Mouse (Mus musculus): ENCODE measurements at regions not wholly inside any gene's neighbourhood (a gene's known extent, or its start where the extent isn't known, plus 50 kb on each side); places are given as distances from the start of the nearest gene placed in this dataset.
A peak's percentile ranks its signal among the peaks of the same experiment; 100 is the strongest.

DNA sequence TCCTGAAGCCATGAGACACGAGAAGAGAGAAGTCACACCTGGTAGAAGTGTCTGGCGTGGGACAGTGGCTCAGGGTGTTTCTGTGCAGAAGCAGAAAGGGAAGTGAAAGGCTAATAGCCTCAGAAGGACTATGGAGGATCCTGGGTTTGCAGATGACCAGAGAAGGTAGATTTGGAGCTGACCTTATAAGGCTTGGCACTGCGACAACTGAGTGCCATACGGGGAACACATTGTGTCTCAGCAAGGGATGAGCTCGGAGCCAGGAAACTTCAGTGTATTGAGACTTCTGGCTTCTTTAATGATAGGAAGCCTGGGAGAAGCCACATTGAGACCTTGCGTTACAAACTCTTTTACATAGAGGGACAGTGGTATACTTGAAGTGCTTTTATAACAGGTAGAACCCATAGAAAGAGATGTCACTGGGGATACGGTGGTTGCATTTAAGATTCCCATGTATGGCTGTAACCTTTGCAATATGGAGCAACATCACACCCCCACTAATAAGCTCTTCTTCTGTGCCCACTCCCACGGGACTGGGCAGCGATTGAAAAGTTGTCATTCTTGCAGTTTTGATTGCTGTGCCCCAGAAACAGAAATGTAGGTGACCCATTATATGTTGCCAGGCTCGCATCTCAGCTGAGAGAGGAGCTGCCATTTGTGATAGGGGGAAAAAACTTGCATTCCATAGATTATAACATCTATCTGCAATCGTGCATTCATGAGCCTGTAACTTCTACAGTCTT, 61.8 kb upstream of the Dync1i1 start:
- no peaks in the 10 kb centered on the region for H3K27me3 ChIP-seq (ENCODE audit: control insufficient read depth, insufficient read depth, low read length, poor library complexity, severe bottlenecking)
- H3K27ac ChIP-seq (ENCODE audit: insufficient read depth, low read length), result no peak overlapping the region
- TF ChIP-seq EP300 (IDR thresholded peaks at IDR 0.05; ENCODE audit: insufficient read depth, low read depth, low read length) (no peak), POLR2A (IDR thresholded peaks at IDR 0.05; ENCODE audit: insufficient read depth, low read length) (no peak), CTCF (IDR thresholded peaks at IDR 0.05; ENCODE audit: low read depth, low read length) (no peak)

DNA sequence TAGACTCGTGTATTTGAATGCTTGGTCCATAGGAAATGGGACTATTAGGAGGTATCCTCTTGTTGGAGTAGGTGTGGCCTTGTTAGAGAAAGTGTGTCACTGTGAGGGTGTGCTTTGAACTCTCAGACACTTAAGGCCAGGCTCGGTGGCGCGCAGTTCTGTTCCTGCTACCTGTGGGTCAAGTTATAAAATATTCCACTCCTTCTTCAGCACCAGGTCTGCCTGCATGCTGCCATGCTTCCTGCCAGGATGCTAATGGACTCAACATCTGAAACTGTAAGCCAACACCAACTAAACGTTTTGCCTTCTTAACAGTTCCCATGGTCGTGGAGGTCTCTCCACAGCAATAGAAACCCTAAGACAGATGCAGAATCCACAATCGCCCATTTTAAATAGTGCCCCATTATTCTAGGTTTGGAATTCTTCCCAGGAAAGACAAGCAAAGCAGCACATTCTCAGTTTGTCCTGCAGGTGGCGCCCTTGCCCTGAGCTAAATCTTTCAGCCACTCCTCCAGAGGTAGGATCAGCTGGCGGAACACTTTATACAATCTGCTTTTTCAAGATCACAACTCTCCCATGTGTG, 80.2 kb upstream of the Dync1i1 start:
- H3K27ac ChIP-seq (ENCODE audit: insufficient read depth, low read length), result no peak overlapping the region
- no peaks in the 10 kb centered on the region for H3K4me1 ChIP-seq (ENCODE audit: control insufficient read depth, insufficient read depth, low read length)
- no peaks in the 10 kb centered on the region for H3K36me3 ChIP-seq (ENCODE audit: control insufficient read depth, insufficient read depth, low read length, poor library complexity, severe bottlenecking)
- H3K9ac ChIP-seq (ENCODE audit: low read depth, poor library complexity, severe bottlenecking), result no peak overlapping the region
- no peaks in the 10 kb centered on the region for H3K9me3 ChIP-seq (replicated peaks; ENCODE audit: control insufficient read depth, insufficient read depth, low read length, poor library complexity, severe bottlenecking)
- H3K27me3 ChIP-seq (ENCODE audit: control insufficient read depth, insufficient read depth, low read length, poor library complexity, severe bottlenecking), result no peaks in the 10 kb centered on the region
- H3K4me3 ChIP-seq (ENCODE audit: low read depth, low read length), result no peak overlapping the region
- TF ChIP-seq CTCF (IDR thresholded peaks at IDR 0.05; ENCODE audit: low read depth, low read length), result peak; percentile 83
- TF ChIP-seq EP300 (IDR thresholded peaks at IDR 0.05; ENCODE audit: insufficient read depth, low read depth, low read length), result no peak
- no peak for TF ChIP-seq POLR2A (IDR thresholded peaks at IDR 0.05; ENCODE audit: insufficient read depth, low read length)

More for the DNA sequence above, 61.8 kb upstream of the Dync1i1 start:
- H3K4me3 ChIP-seq (ENCODE audit: low read depth, low read length), result no peak overlapping the region
- H3K9me3 ChIP-seq (replicated peaks; ENCODE audit: control insufficient read depth, insufficient read depth, low read length, poor library complexity, severe bottlenecking), result no peaks in the 10 kb centered on the region
- H3K4me1 ChIP-seq (ENCODE audit: control insufficient read depth, insufficient read depth, low read length), result no peaks in the 10 kb centered on the region
- no peak overlapping the region for H3K9ac ChIP-seq (ENCODE audit: low read depth, poor library complexity, severe bottlenecking)
- no peaks in the 10 kb centered on the region for H3K36me3 ChIP-seq (ENCODE audit: control insufficient read depth, insufficient read depth, low read length, poor library complexity, severe bottlenecking)

DNA sequence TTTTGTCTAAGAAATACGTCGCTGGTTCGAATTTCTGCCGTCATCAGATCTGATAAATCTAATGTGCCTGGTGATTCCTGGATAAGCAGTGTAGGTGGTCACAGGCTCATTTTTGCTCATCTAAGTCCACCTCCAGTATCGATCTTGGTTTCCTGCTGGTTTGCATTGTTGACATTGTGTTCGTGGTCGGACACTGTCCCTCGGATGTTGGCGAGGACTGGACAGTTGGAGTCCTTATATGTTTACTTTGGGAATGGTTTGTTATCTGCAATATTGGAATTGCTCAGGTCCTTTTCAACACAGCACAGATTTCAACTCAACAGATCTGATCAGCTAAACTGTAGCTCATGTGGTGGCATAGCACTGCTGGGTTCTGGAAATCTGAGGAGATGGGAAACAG, 91.2 kb upstream of the Dync1i1 start:
- Histone ChIP-seq H3K9ac (ENCODE audit: low read depth, poor library complexity, severe bottlenecking) (no peak overlapping the region), H3K27ac (ENCODE audit: insufficient read depth, low read length) (no peak overlapping the region), H3K4me1 (ENCODE audit: control insufficient read depth, insufficient read depth, low read length) (no peaks in the 10 kb centered on the region), H3K9me3 (replicated peaks; ENCODE audit: control insufficient read depth, insufficient read depth, low read length, poor library complexity, severe bottlenecking) (no peaks in the 10 kb centered on the region), H3K4me3 (ENCODE audit: low read depth, low read length) (no peak overlapping the region), H3K27me3 (ENCODE audit: control insufficient read depth, insufficient read depth, low read length, poor library complexity, severe bottlenecking) (no peaks in the 10 kb centered on the region), H3K36me3 (ENCODE audit: control insufficient read depth, insufficient read depth, low read length, poor library complexity, severe bottlenecking) (no peaks in the 10 kb centered on the region)
- TF ChIP-seq EP300 (IDR thresholded peaks at IDR 0.05; ENCODE audit: insufficient read depth, low read depth, low read length) (no peak), POLR2A (IDR thresholded peaks at IDR 0.05; ENCODE audit: insufficient read depth, low read length) (no peak), CTCF (IDR thresholded peaks at IDR 0.05; ENCODE audit: low read depth, low read length) (no peak)

- H3K27ac ChIP-seq (ENCODE audit: insufficient read depth, low read length), result no peak overlapping the region
- H3K4me3 ChIP-seq (ENCODE audit: low read depth, low read length), result no peak overlapping the region
- H3K9ac ChIP-seq (ENCODE audit: low read depth, poor library complexity, severe bottlenecking), result no peak overlapping the region
- H3K27me3 ChIP-seq (ENCODE audit: control insufficient read depth, insufficient read depth, low read length, poor library complexity, severe bottlenecking), result no peaks in the 10 kb centered on the region
- TF ChIP-seq POLR2A (IDR thresholded peaks at IDR 0.05; ENCODE audit: insufficient read depth, low read length) (no peak), CTCF (IDR thresholded peaks at IDR 0.05; ENCODE audit: low read depth, low read length) (peak; percentile 59), EP300 (IDR thresholded peaks at IDR 0.05; ENCODE audit: insufficient read depth, low read depth, low read length) (no peak)
- no peaks in the 10 kb centered on the region for H3K9me3 ChIP-seq (replicated peaks; ENCODE audit: control insufficient read depth, insufficient read depth, low read length, poor library complexity, severe bottlenecking)
- H3K4me1 ChIP-seq (ENCODE audit: control insufficient read depth, insufficient read depth, low read length), result no peaks in the 10 kb centered on the region
- no peaks in the 10 kb centered on the region for H3K36me3 ChIP-seq (ENCODE audit: control insufficient read depth, insufficient read depth, low read length, poor library complexity, severe bottlenecking)
Observed at GRCm38 (mm10) chr6:5633036-5633708, 92.3 kb upstream of the Dync1i1 start.

DNA sequence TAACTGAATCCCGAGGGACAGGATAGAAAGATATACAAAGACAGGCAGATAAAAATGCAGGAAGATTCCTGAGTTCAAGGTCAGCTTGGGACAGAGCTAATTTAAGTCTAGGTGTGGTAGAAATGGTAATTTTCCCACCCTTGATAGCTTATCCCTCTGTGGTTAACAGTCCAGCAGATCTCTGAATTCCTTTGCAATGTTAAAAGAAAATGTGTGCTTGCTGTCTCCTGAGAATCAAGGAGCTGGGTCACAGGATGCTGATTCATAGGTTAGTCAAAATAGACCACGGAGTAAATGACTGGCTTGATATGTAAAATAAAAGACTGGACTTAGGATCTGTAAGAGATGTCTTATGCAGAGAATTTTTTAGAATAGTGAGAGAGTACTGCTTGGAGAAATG, 101.4 kb upstream of the Dync1i1 start:
- no peaks in the 10 kb centered on the region for H3K9me3 ChIP-seq (replicated peaks; ENCODE audit: control insufficient read depth, insufficient read depth, low read length, poor library complexity, severe bottlenecking)
- no peak overlapping the region for H3K27ac ChIP-seq (ENCODE audit: insufficient read depth, low read length)
- H3K4me1 ChIP-seq (ENCODE audit: control insufficient read depth, insufficient read depth, low read length), result no peaks in the 10 kb centered on the region
- H3K4me3 ChIP-seq (ENCODE audit: low read depth, low read length), result no peak overlapping the region
- H3K36me3 ChIP-seq (ENCODE audit: control insufficient read depth, insufficient read depth, low read length, poor library complexity, severe bottlenecking), result no peaks in the 10 kb centered on the region
- no peak overlapping the region for H3K9ac ChIP-seq (ENCODE audit: low read depth, poor library complexity, severe bottlenecking)
- no peak for TF ChIP-seq POLR2A (IDR thresholded peaks at IDR 0.05; ENCODE audit: insufficient read depth, low read length)
- no peaks in the 10 kb centered on the region for H3K27me3 ChIP-seq (ENCODE audit: control insufficient read depth, insufficient read depth, low read length, poor library complexity, severe bottlenecking)

GRCm38 (mm10) chr6:5621582-5621981, 103.9 kb upstream of the Dync1i1 start:
- TF ChIP-seq CTCF (IDR thresholded peaks at IDR 0.05; ENCODE audit: low read depth, low read length) (no peak), EP300 (IDR thresholded peaks at IDR 0.05; ENCODE audit: insufficient read depth, low read depth, low read length) (no peak), POLR2A (IDR thresholded peaks at IDR 0.05; ENCODE audit: insufficient read depth, low read length) (no peak)
- Histone ChIP-seq H3K4me3 (ENCODE audit: low read depth, low read length) (no peak overlapping the region), H3K4me1 (ENCODE audit: control insufficient read depth, insufficient read depth, low read length) (no peaks in the 10 kb centered on the region), H3K27ac (ENCODE audit: insufficient read depth, low read length) (no peak overlapping the region), H3K36me3 (ENCODE audit: control insufficient read depth, insufficient read depth, low read length, poor library complexity, severe bottlenecking) (no peaks in the 10 kb centered on the region), H3K9ac (ENCODE audit: low read depth, poor library complexity, severe bottlenecking) (no peak overlapping the region), H3K27me3 (ENCODE audit: control insufficient read depth, insufficient read depth, low read length, poor library complexity, severe bottlenecking) (no peaks in the 10 kb centered on the region), H3K9me3 (replicated peaks; ENCODE audit: control insufficient read depth, insufficient read depth, low read length, poor library complexity, severe bottlenecking) (no peaks in the 10 kb centered on the region; the same call in 1 of the 2 replicates)

Data from ES-Bruce4 (cell line).